Mouse (Mus musculus) adrenal gland, postnatal 0 days (tissue): Measurements from ENCODE around the gene Twsg1. TPM values are rescaled to one million over a fixed set of nuclear protein-coding genes. Genes with fewer than 3 reads are reported as not detected.

ENCODE experiments used
- polyA plus RNA-seq: library from polyadenylated mRNA; unstranded; fragments of >200 nt; fragmentation: Nextera tagmentation; extraction: Ambion mirVana; gene quantifications from 2 replicates; pipeline ENCODE4 v1.2.1, GENCODE M21; 2015

Twsg1 gene
- polyA plus RNA-seq: 103 and 104 TPM in 2 replicates

GRCm38 (mm10) chr17:65950622-65951404 is at the start of gene Twsg1:
Twsg1 (minus strand) TSS chr17:65951226.

GRCm38 (mm10) chr17:65885697-65886529 is 65.1 kb downstream of the Twsg1 start, which contains the start of gene Ralbp1:
Ralbp1 (minus strand) TSS chr17:65885798.

Other genes with a start within 250 kb of the Twsg1 start
- 32.0 and 35.4 TPM in 2 replicates for gene Rab31, start 178.5 kb downstream of the Twsg1 start, polyA plus RNA-seq
- gene Ppp4r1, start 168.7 kb downstream of the Twsg1 start, polyA plus RNA-seq: 14.4 and 23.3 TPM in 2 replicates
- 56.9 and 58.5 TPM in 2 replicates for gene Ralbp1, start 65.4 kb downstream of the Twsg1 start, polyA plus RNA-seq
- 30.8 and 32.1 TPM in 2 replicates for gene Ankrd12, start 125.9 kb upstream of the Twsg1 start, polyA plus RNA-seq
- 450 and 576 TPM in 2 replicates for gene Ndufv2, start 150.3 kb upstream of the Twsg1 start, polyA plus RNA-seq
- gene Washc1, start 160.3 kb upstream of the Twsg1 start, polyA plus RNA-seq: 31.1 and 37.0 TPM in 2 replicates
- gene Ddx11, start 172.3 kb upstream of the Twsg1 start, polyA plus RNA-seq: 2.7 and 6.0 TPM in 2 replicates